Comparison of ENCODE assay signal across 22 mouse cellular contexts in genomic region chr11:52579764-52580377, GRCm38 (mm10).
DNase-seq lines count a peak whose midpoint lies in the region; ATAC-seq lines count a peak whose summit lies in the region.
"Had no signal": no experiment of that assay in that cellular context is flagged by ENCODE, and none has a peak within 500 bp of the region (broad histone marks: within the 10 kb centered on the region; RNA-seq: fewer than 3 reads in every experiment).

No protein-coding gene starts in this region.

- H3K36me3 ChIP-seq in heart, embryonic 11.5 days (ENCODE audit: control insufficient read depth, insufficient read depth, low read length) = no peaks in the 10 kb centered on the region
- no peaks in the 10 kb centered on the region for H3K36me3 ChIP-seq in heart, embryonic 16.5 days (ENCODE audit: control insufficient read depth, insufficient read depth)
- H3K36me3 ChIP-seq in midbrain, embryonic 11.5 days (ENCODE audit: control insufficient read depth, insufficient read depth, low read length) = no peaks in the 10 kb centered on the region
- no peaks in the 10 kb centered on the region for H3K36me3 ChIP-seq in midbrain, embryonic 14.5 days (ENCODE audit: control insufficient read depth, insufficient read depth, low read length)
- H3K36me3 ChIP-seq in embryonic facial prominence, embryonic 10.5 days (replicated peaks) = no peaks in the 10 kb centered on the region
- H3K36me3 ChIP-seq: embryonic facial prominence, embryonic 12.5 days; forebrain, embryonic 15.5 days; hindbrain, embryonic 13.5 days; intestine, embryonic 15.5 days had no signal

- H3K27me3 ChIP-seq in heart, embryonic 11.5 days (ENCODE audit: control insufficient read depth, insufficient read depth, low read length) = no peaks in the 10 kb centered on the region
- no peaks in the 10 kb centered on the region for H3K27me3 ChIP-seq in heart, embryonic 16.5 days (ENCODE audit: control insufficient read depth, insufficient read depth, low read length)
- H3K27me3 ChIP-seq in midbrain, embryonic 11.5 days (ENCODE audit: control insufficient read depth, insufficient read depth, low read length) = no peaks in the 10 kb centered on the region
- H3K27me3 ChIP-seq in midbrain, embryonic 14.5 days (ENCODE audit: control insufficient read depth, insufficient read depth, low read length) = no peaks in the 10 kb centered on the region
- H3K27me3 ChIP-seq in embryonic facial prominence, embryonic 10.5 days (replicated peaks; ENCODE audit: low read depth, poor library complexity, severe bottlenecking) = no peaks in the 10 kb centered on the region
- H3K27me3 ChIP-seq: embryonic facial prominence, embryonic 12.5 days; forebrain, embryonic 15.5 days; hindbrain, embryonic 13.5 days; intestine, embryonic 15.5 days had no signal

- H3K27ac ChIP-seq in heart, embryonic 11.5 days (ENCODE audit: low read depth, low read length) = no peak overlapping the region
- H3K27ac ChIP-seq in heart, embryonic 16.5 days (ENCODE audit: low read length) = no peak overlapping the region
- no peak overlapping the region for H3K27ac ChIP-seq in midbrain, embryonic 11.5 days (ENCODE audit: low read depth, low read length)
- no peak overlapping the region for H3K27ac ChIP-seq in midbrain, embryonic 14.5 days (replicated peaks; ENCODE audit: low read depth, low read length)
- no peak overlapping the region for H3K27ac ChIP-seq in embryonic facial prominence, embryonic 10.5 days (replicated peaks)
- H3K27ac ChIP-seq: embryonic facial prominence, embryonic 12.5 days; forebrain, embryonic 15.5 days; hindbrain, embryonic 13.5 days; hindbrain, postnatal 0 days; intestine, embryonic 15.5 days had no signal

- WGBS in heart, embryonic 11.5 days (ENCODE audit: insufficient replicate concordance) = 56% methylated on average over 13 of the region's 13 CpGs
- WGBS in heart, embryonic 16.5 days = 62% methylated on average over 13 of the region's 13 CpGs
- 78% methylated on average over 13 of the region's 13 CpGs for WGBS in midbrain, embryonic 11.5 days
- 80% methylated on average over 13 of the region's 13 CpGs for WGBS in midbrain, embryonic 14.5 days
- 80% methylated on average over 13 of the region's 13 CpGs for WGBS in embryonic facial prominence, embryonic 10.5 days

- no peak overlapping the region for H3K4me3 ChIP-seq in heart, embryonic 11.5 days (ENCODE audit: low read depth, low read length)
- H3K4me3 ChIP-seq in heart, embryonic 16.5 days (ENCODE audit: low read length) = no peak overlapping the region
- no peak overlapping the region for H3K4me3 ChIP-seq in midbrain, embryonic 11.5 days (ENCODE audit: low read depth, low read length)
- H3K4me3 ChIP-seq in midbrain, embryonic 14.5 days (replicated peaks; ENCODE audit: low read depth, low read length) = no peak overlapping the region
- H3K4me3 ChIP-seq in embryonic facial prominence, embryonic 10.5 days = no peak overlapping the region
- H3K4me3 ChIP-seq: embryonic facial prominence, embryonic 12.5 days; forebrain, embryonic 15.5 days; hindbrain, embryonic 13.5 days; intestine, embryonic 15.5 days had no signal

- intact Hi-C loops in heart, postnatal 25 days (cut with DNase I) = no loop called here
- intact Hi-C loops in heart, postnatal 36 days (cut with DNase I) = no loop called here

- no peaks in the 10 kb centered on the region for H3K9me3 ChIP-seq in heart, embryonic 11.5 days (replicated peaks; ENCODE audit: control insufficient read depth, low read length)
- H3K9me3 ChIP-seq in heart, embryonic 16.5 days (replicated peaks; ENCODE audit: control insufficient read depth, low read length) = no peaks in the 10 kb centered on the region
- H3K9me3 ChIP-seq in midbrain, embryonic 11.5 days (ENCODE audit: control insufficient read depth, low read length) = no peaks in the 10 kb centered on the region
- H3K9me3 ChIP-seq in midbrain, embryonic 14.5 days (ENCODE audit: control insufficient read depth, low read length) = no peaks in the 10 kb centered on the region
- no peaks in the 10 kb centered on the region for H3K9me3 ChIP-seq in embryonic facial prominence, embryonic 10.5 days
- H3K9me3 ChIP-seq: embryonic facial prominence, embryonic 12.5 days; forebrain, embryonic 15.5 days; hindbrain, embryonic 13.5 days; intestine, embryonic 15.5 days had no signal

- H3K4me1 ChIP-seq in heart, embryonic 11.5 days (ENCODE audit: control insufficient read depth, insufficient read depth, low read length) = peaks cover 11% of the 10 kb centered on the region
- peaks cover 6% of the 10 kb centered on the region; the same call in 1 of the 2 replicates for H3K4me1 ChIP-seq in heart, embryonic 16.5 days (ENCODE audit: control insufficient read depth, insufficient read depth, low read length)
- H3K4me1 ChIP-seq in midbrain, embryonic 11.5 days (ENCODE audit: control insufficient read depth, insufficient read depth, low read length) = 0 out of 2 replicates have a peak, but pooled peaks cover 2% of the 10 kb centered on the region
- no peaks in the 10 kb centered on the region for H3K4me1 ChIP-seq in midbrain, embryonic 14.5 days (ENCODE audit: control insufficient read depth, insufficient read depth, low read length)
- H3K4me1 ChIP-seq in embryonic facial prominence, embryonic 10.5 days = peaks cover 12% of the 10 kb centered on the region
- H3K4me1 ChIP-seq: intestine, embryonic 15.5 days had no signal

- DNase-seq in heart, postnatal 25 days (ENCODE audit: low spot score) = no peak
- DNase-seq in heart, postnatal 36 days = no peak
- DNase-seq in midbrain, embryonic 11.5 days (ENCODE audit: low spot score, missing footprints) = peak; percentile 65
- no peak for DNase-seq in midbrain, embryonic 14.5 days
- DNase-seq in ZHBTc4 (ENCODE audit: low read depth, low spot score) = peak; percentile 54
- no peak for DNase-seq in embryonic facial prominence, embryonic 10.5 days (ENCODE audit: low spot score)
- DNase-seq: adrenal gland, postnatal 10 days; cerebellum, adult 11 months; cerebellum, adult 8-10 months; cerebellum, postnatal 14 days; embryo, embryonic 11 days; gastrocnemius, postnatal 36 days; heart, adult 18-20 months; heart, postnatal 10 days; kidney, adult 2 months had no signal

- ATAC-seq in heart, embryonic 11.5 days (replicated peaks; ENCODE audit: insufficient number of reproducible peaks, low FRiP score, low TSS enrichment) = 0 out of 2 replicates have a peak, but pooled peaks have one; percentile 4
- no peak for ATAC-seq in heart, embryonic 16.5 days (replicated peaks; ENCODE audit: extremely low read depth, insufficient read depth, low FRiP score)
- ATAC-seq in midbrain, embryonic 11.5 days (ENCODE audit: low FRiP score) = no peak
- no peak for ATAC-seq in midbrain, embryonic 14.5 days (ENCODE audit: low FRiP score, low TSS enrichment)
- ATAC-seq: forebrain, embryonic 15.5 days; hindbrain, postnatal 0 days; intestine, embryonic 15.5 days had no signal

- peak overlapping the region; percentile 24; the same call in 1 of the 2 replicates for H3K4me2 ChIP-seq in heart, embryonic 11.5 days
- H3K4me2 ChIP-seq in heart, embryonic 16.5 days (ENCODE audit: low read depth, low read length) = peak overlapping the region; percentile 11; the same call in 1 of the 2 replicates
- no peak overlapping the region for H3K4me2 ChIP-seq in midbrain, embryonic 11.5 days
- H3K4me2 ChIP-seq in midbrain, embryonic 14.5 days (ENCODE audit: low read length) = no peak overlapping the region
- H3K4me2 ChIP-seq: embryonic facial prominence, embryonic 12.5 days; forebrain, embryonic 15.5 days; hindbrain, embryonic 13.5 days; intestine, embryonic 15.5 days had no signal

- H3K9ac ChIP-seq in heart, embryonic 11.5 days (ENCODE audit: low read depth, low read length) = no peak overlapping the region
- H3K9ac ChIP-seq in heart, embryonic 16.5 days (ENCODE audit: low read length) = no peak overlapping the region
- H3K9ac ChIP-seq in midbrain, embryonic 11.5 days (ENCODE audit: low read length) = no peak overlapping the region
- no peak overlapping the region for H3K9ac ChIP-seq in midbrain, embryonic 14.5 days (replicated peaks; ENCODE audit: low read length)
- H3K9ac ChIP-seq: embryonic facial prominence, embryonic 12.5 days; forebrain, embryonic 15.5 days; hindbrain, embryonic 13.5 days; intestine, embryonic 15.5 days had no signal

Comparison
In these comparisons a context has a peak if more than half of its experiments do, and no peak if none do; other contexts are left out.
1. DNase-seq: peak in midbrain, embryonic 11.5 days (single experiment) and ZHBTc4 (single experiment); none in heart, postnatal 25 days (single experiment), heart, postnatal 36 days (0 of 2), midbrain, embryonic 14.5 days (single experiment) and embryonic facial prominence, embryonic 10.5 days (single experiment).
2. H3K4me2 ChIP-seq: peak in heart, embryonic 11.5 days (single experiment) and heart, embryonic 16.5 days (single experiment); none in midbrain, embryonic 11.5 days (single experiment) and midbrain, embryonic 14.5 days (single experiment).